ENCODE assay signal across 8 mouse cellular contexts in genomic region chr2:120244679-120245420, GRCm38 (mm10). TPM values are rescaled to one million over a fixed set of nuclear protein-coding genes. Genes with fewer than 3 reads are reported as not detected.
DNase-seq lines count a peak whose midpoint lies in the region; ATAC-seq and TF ChIP-seq lines count a peak whose summit lies in the region.

TSS of gene Pla2g4e (minus strand) at chr2:120245335.

- no peaks in the 10 kb centered on the region; the same call in 1 of the 2 replicates for H3K4me1 ChIP-seq in kidney, embryonic 14.5 days (ENCODE audit: control insufficient read depth, insufficient read depth, low read length)
- H3K4me1 ChIP-seq in hindbrain, embryonic 14.5 days (replicated peaks; ENCODE audit: control insufficient read depth, insufficient read depth, low read length): 0 out of 2 replicates have a peak, but pooled peaks cover 10% of the 10 kb centered on the region
- H3K4me1 ChIP-seq in liver, embryonic 14.5 days (replicated peaks; ENCODE audit: control insufficient read depth in 2 of 2, insufficient read depth in 2 of 2, low read length in 1 of 2): no peaks in the 10 kb centered on the region

- no peaks in the 10 kb centered on the region for H3K9me3 ChIP-seq in kidney, embryonic 14.5 days (ENCODE audit: control insufficient read depth, low read length)
- no peaks in the 10 kb centered on the region for H3K9me3 ChIP-seq in hindbrain, embryonic 14.5 days (ENCODE audit: control insufficient read depth, low read length)
- H3K9me3 ChIP-seq in liver, embryonic 14.5 days (ENCODE audit: control insufficient read depth, low read length): no peaks in the 10 kb centered on the region

- no peak for DNase-seq in kidney, postnatal 14 days
- DNase-seq in cerebellum, adult 9-10 months: peak; percentile 64
- DNase-seq in hindbrain, embryonic 14.5 days (ENCODE audit: low spot score): peak; percentile 67
- no peak for DNase-seq in liver, embryonic 14.5 days (ENCODE audit: low read depth in 3 of 3, low spot score in 3 of 3)
- DNase-seq in skeletal muscle tissue, adult 2 months (ENCODE audit: low read depth, low spot score): peak; percentile 83
- no peak for DNase-seq in thymus, postnatal 25 days

- peak within 1 kb of the TSS; percentile 39 for H3K4me3 ChIP-seq in kidney, embryonic 14.5 days (ENCODE audit: low read length)
- H3K4me3 ChIP-seq in hindbrain, embryonic 14.5 days (replicated peaks; ENCODE audit: low read length): peak within 1 kb of the TSS; percentile 46
- no peak within 1 kb of the TSS for H3K4me3 ChIP-seq in liver, embryonic 14.5 days (ENCODE audit: insufficient read depth in 1 of 2, low read depth in 2 of 2, low read length in 2 of 2)

- H3K4me2 ChIP-seq in kidney, embryonic 14.5 days (replicated peaks; ENCODE audit: low read depth, low read length): peak within 1 kb of the TSS; percentile 70
- H3K4me2 ChIP-seq in hindbrain, embryonic 14.5 days (replicated peaks): peak within 1 kb of the TSS; percentile 73
- peak within 1 kb of the TSS; percentile 31 for H3K4me2 ChIP-seq in liver, embryonic 14.5 days (ENCODE audit: low read depth)

- WGBS in kidney, embryonic 14.5 days: 6% methylated on average over 27 of the region's 27 CpGs
- WGBS in hindbrain, embryonic 14.5 days: 4% methylated on average over 27 of the region's 27 CpGs
- WGBS in liver, embryonic 14.5 days (ENCODE audit: insufficient replicate concordance): 7% methylated on average over 27 of the region's 27 CpGs

- TF ChIP-seq EP300 in liver, embryonic 14.5 days (IDR thresholded peaks at IDR 0.05; ENCODE audit: low read depth): no peak

- peak; percentile 69; the same call in 1 of the 2 replicates for ATAC-seq in kidney, embryonic 14.5 days (ENCODE audit: low FRiP score, low TSS enrichment)
- ATAC-seq in frontal cortex, adult (ENCODE audit: low TSS enrichment): peak; percentile 77
- ATAC-seq in hindbrain, embryonic 14.5 days (ENCODE audit: low FRiP score): peak; percentile 88
- ATAC-seq in liver, embryonic 14.5 days (ENCODE audit: insufficient read depth): no peak

- no peak within 1 kb of the TSS for H3K27ac ChIP-seq in kidney, embryonic 14.5 days (ENCODE audit: low read depth, low read length)
- H3K27ac ChIP-seq in hindbrain, embryonic 14.5 days: peak within 1 kb of the TSS; percentile 83
- H3K27ac ChIP-seq in liver, embryonic 14.5 days: no peak within 1 kb of the TSS

- no peak for TF ChIP-seq CTCF in liver, embryonic 14.5 days (IDR thresholded peaks at IDR 0.05; ENCODE audit: low read depth)

- H3K36me3 ChIP-seq in kidney, embryonic 14.5 days (ENCODE audit: control insufficient read depth, insufficient read depth, low read length): no peaks in the 10 kb centered on the region
- H3K36me3 ChIP-seq in hindbrain, embryonic 14.5 days (replicated peaks; ENCODE audit: control insufficient read depth, insufficient read depth): no peaks in the 10 kb centered on the region
- H3K36me3 ChIP-seq in liver, embryonic 14.5 days (replicated peaks; ENCODE audit: control insufficient read depth, insufficient read depth, low read depth): no peaks in the 10 kb centered on the region

- H3K27me3 ChIP-seq in kidney, embryonic 14.5 days (ENCODE audit: control insufficient read depth, insufficient read depth, low read length): peaks cover 9% of the 10 kb centered on the region; the same call in 1 of the 2 replicates
- H3K27me3 ChIP-seq in hindbrain, embryonic 14.5 days (ENCODE audit: control insufficient read depth, insufficient read depth, low read length): 0 out of 2 replicates have a peak, but pooled peaks cover 5% of the 10 kb centered on the region
- H3K27me3 ChIP-seq in liver, embryonic 14.5 days (ENCODE audit: control insufficient read depth, insufficient read depth, low read length): peaks cover 20% of the 10 kb centered on the region

- H3K9ac ChIP-seq in kidney, embryonic 14.5 days (ENCODE audit: low read depth, low read length): peak within 1 kb of the TSS; percentile 48
- H3K9ac ChIP-seq in hindbrain, embryonic 14.5 days: peak within 1 kb of the TSS; percentile 74
- no peak within 1 kb of the TSS for H3K9ac ChIP-seq in liver, embryonic 14.5 days (replicated peaks)

RNA-seq across cellular contexts. Expression of gene Pla2g4e, which starts in this region (rescaled TPM):
- polyA plus RNA-seq in kidney, embryonic 14.5 days (2014; fragmentation: Nextera tagmentation; extraction: Ambion mirVana): not detected in 2 replicates
- 4.7 and 5.2 TPM in 2 replicates for polyA plus RNA-seq in hindbrain, embryonic 14.5 days (2014; fragmentation: Nextera tagmentation; extraction: Ambion mirVana)
- not detected in 2 replicates for polyA plus RNA-seq in liver, embryonic 14.5 days (2012; rRNA removed)
- polyA plus RNA-seq in liver, embryonic 14.5 days (2014; fragmentation: Nextera tagmentation; extraction: Ambion mirVana): not detected in 2 replicates

Comparison
In these comparisons a context has a peak if more than half of its experiments do, and no peak if none do; other contexts are left out.
1. Peak in ATAC-seq, H3K4me3 ChIP-seq, H3K9ac ChIP-seq and H3K4me2 ChIP-seq in kidney, embryonic 14.5 days; RNA of the gene not detected or under 1 TPM.
2. DNase-seq: peak in cerebellum, adult 9-10 months (single experiment), hindbrain, embryonic 14.5 days (single experiment) and skeletal muscle tissue, adult 2 months (single experiment); none in kidney, postnatal 14 days (single experiment), liver, embryonic 14.5 days (0 of 3) and thymus, postnatal 25 days (single experiment).
3. Peak in every context shown above with its lines, with median percentiles within 50 percentile points of each other: H3K4me2 ChIP-seq.